Mouse (Mus musculus) G1E (cell line): ENCODE results near the gene Cwh43. TPM values are rescaled to one million over a fixed set of nuclear protein-coding genes. Genes with fewer than 3 reads are reported as not detected.

Experiments
- ATAC-seq: 2 replicates; pipeline ENCODE4 v1.8.0; 2016; ENCODE audit warnings: mild to moderate bottlenecking; ENCODE audit not compliant: insufficient number of reproducible peaks, poor library complexity, low FRiP score, severe bottlenecking; ENCODE audit errors: extremely low read depth
- DNase-seq: peaks from one replicate; pipeline ENCODE4 v3.0.0; 2012; ENCODE audit warnings: low spot score
- H3K27me3 ChIP-seq: 2 replicates; pipeline ENCODE4 v1.6.1; 2012; ENCODE audit warnings: mild to moderate bottlenecking, low read length, inconsistent platforms; ENCODE audit not compliant: insufficient read depth
- H3K36me3 ChIP-seq: replicated peaks from 2 replicates; pipeline ENCODE3; 2012; ENCODE audit warnings: mild to moderate bottlenecking, inconsistent platforms
- H3K4me1 ChIP-seq: 2 replicates; pipeline ENCODE4 v1.6.1; 2012; ENCODE audit warnings: low read depth, low read length, inconsistent platforms, mixed read lengths; ENCODE audit not compliant: insufficient read depth
- H3K4me3 ChIP-seq: 2 replicates; pipeline ENCODE4 v1.5.1; 2012; ENCODE audit warnings: low read depth, mild to moderate bottlenecking, inconsistent platforms, low read length, moderate library complexity, mixed read lengths
- H3K9me3 ChIP-seq: replicated peaks from 2 replicates; pipeline ENCODE4 v1.6.1; 2012; ENCODE audit warnings: inconsistent platforms
- CTCF ChIP-seq: IDR thresholded peaks from 2 replicates; pipeline ENCODE4 v1.5.1; 2012; ENCODE audit warnings: low read depth, low read length, inconsistent platforms, mixed read lengths
- GATA1 ChIP-seq: IDR thresholded peaks from 2 replicates; pipeline ENCODE4 v1.6.1; 2012; ENCODE audit warnings: borderline replicate concordance, low read length, inconsistent platforms, mixed read lengths
- GATA2 ChIP-seq: IDR thresholded peaks from 2 replicates; pipeline ENCODE4 v1.6.1; 2012; ENCODE audit warnings: low read depth, low read length, inconsistent platforms, borderline replicate concordance
- POLR2AphosphoS5 ChIP-seq: IDR thresholded peaks from 2 replicates; pipeline ENCODE4 v1.6.1; 2012; ENCODE audit warnings: low read depth, low read length, inconsistent platforms; ENCODE audit not compliant: insufficient replicate concordance
- TAL1 ChIP-seq: conservative IDR thresholded peaks from 2 replicates; pipeline ENCODE4 v1.6.1; 2012; ENCODE audit warnings: low read depth, low read length, inconsistent platforms, mixed read lengths
- polyA plus RNA-seq: library from polyadenylated mRNA; stranded (reverse); fragments of >175 nt; gene quantifications from 2 replicates; pipeline ENCODE4 v1.2.3, GENCODE M21; 2012
- total RNA-seq, 2 experiments: library from RNA; stranded (forward) in 1 of 2; stranded (reverse) in 1 of 2; fragments of 200-1000 nt in 1 of 2; fragments of >200 nt in 1 of 2; fragmentation: Nextera tagmentation in 1 of 2; gene quantifications; 2 replicates each; pipeline ENCODE4 v1.2.3; 2014 to 2017

Gene Cwh43
- total and polyA plus RNA-seq, 3 experiments, result not detected

- no peak for DNase-seq
- Histone ChIP-seq H3K27me3 (peaks cover 47% of the 10 kb centered on the region), H3K4me3 (no peak overlapping the region), H3K36me3 (no peaks in the 10 kb centered on the region), H3K9me3 (no peaks in the 10 kb centered on the region), H3K4me1 (peaks cover 16% of the 10 kb centered on the region; the same call in 1 of the 2 replicates)
- no peak for TF ChIP-seq GATA1
- no peak for TF ChIP-seq POLR2AphosphoS5
- no peak for TF ChIP-seq TAL1
- no peak for TF ChIP-seq CTCF
- TF ChIP-seq GATA2, result no peak
- peak; percentile 28; the same call in 1 of the 2 replicates for ATAC-seq
Observed at GRCm38 (mm10) chr5:73364107-73364864, 41.6 kb upstream of the Cwh43 start.

GRCm38 (mm10) chr5:73367906-73368305, 38.0 kb upstream of the Cwh43 start:
- ATAC-seq (no peak), DNase-seq (no peak)
- H3K4me1 ChIP-seq, result peaks cover 16% of the 10 kb centered on the region; the same call in 1 of the 2 replicates
- H3K36me3 ChIP-seq, result no peaks in the 10 kb centered on the region
- TF ChIP-seq GATA1, result no peak
- H3K27me3 ChIP-seq, result peaks cover 57% of the 10 kb centered on the region
- no peaks in the 10 kb centered on the region for H3K9me3 ChIP-seq
- H3K4me3 ChIP-seq, result no peak overlapping the region

- H3K4me3 ChIP-seq, result no peak overlapping the region
- H3K4me1 ChIP-seq, result peaks cover 21% of the 10 kb centered on the region
- H3K9me3 ChIP-seq, result no peaks in the 10 kb centered on the region
- peaks cover 60% of the 10 kb centered on the region for H3K27me3 ChIP-seq
- ATAC-seq, result no peak
- TF ChIP-seq GATA1, result no peak
- no peak for TF ChIP-seq CTCF
- no peak for TF ChIP-seq GATA2
- no peak for TF ChIP-seq TAL1
- no peak for TF ChIP-seq POLR2AphosphoS5
- no peaks in the 10 kb centered on the region for H3K36me3 ChIP-seq
- no peak for DNase-seq
Observed at GRCm38 (mm10) chr5:73368845-73369447, 36.9 kb upstream of the Cwh43 start.

- DNase-seq (no peak), ATAC-seq (no peak)
- no peaks in the 10 kb centered on the region for H3K36me3 ChIP-seq
- H3K27me3 ChIP-seq, result peaks cover 65% of the 10 kb centered on the region
- peaks cover 19% of the 10 kb centered on the region for H3K4me1 ChIP-seq
- H3K4me3 ChIP-seq, result no peak overlapping the region
- TF ChIP-seq TAL1 (no peak), POLR2AphosphoS5 (no peak), GATA2 (no peak), CTCF (no peak), GATA1 (no peak)
- no peaks in the 10 kb centered on the region for H3K9me3 ChIP-seq
Observed at GRCm38 (mm10) chr5:73369731-73370130, 36.1 kb upstream of the Cwh43 start.

GRCm38 (mm10) chr5:73372601-73373000, 33.3 kb upstream of the Cwh43 start:
- H3K4me3 ChIP-seq, result no peak overlapping the region
- H3K9me3 ChIP-seq, result no peaks in the 10 kb centered on the region
- ATAC-seq, result no peak
- DNase-seq, result no peak
- peaks cover 64% of the 10 kb centered on the region for H3K27me3 ChIP-seq
- H3K4me1 ChIP-seq, result peaks cover 17% of the 10 kb centered on the region
- no peaks in the 10 kb centered on the region for H3K36me3 ChIP-seq
- no peak for TF ChIP-seq TAL1
- TF ChIP-seq POLR2AphosphoS5, result no peak
- TF ChIP-seq CTCF, result no peak
- TF ChIP-seq GATA2, result no peak
- no peak for TF ChIP-seq GATA1

GRCm38 (mm10) chr5:73373184-73373583, 32.7 kb upstream of the Cwh43 start:
- ATAC-seq, result no peak
- no peak overlapping the region for H3K4me3 ChIP-seq

More at GRCm38 (mm10) chr5:73373184-73373583, 32.7 kb upstream of the Cwh43 start:
- TF ChIP-seq POLR2AphosphoS5, result no peak
- H3K9me3 ChIP-seq, result no peaks in the 10 kb centered on the region
- H3K4me1 ChIP-seq, result peaks cover 16% of the 10 kb centered on the region
- H3K27me3 ChIP-seq, result peaks cover 59% of the 10 kb centered on the region
- DNase-seq, result no peak
- no peaks in the 10 kb centered on the region for H3K36me3 ChIP-seq
